Mouse (Mus musculus) left cerebral cortex, postnatal 25 days (tissue): ENCODE results near the gene Herpud2. TPM values are rescaled to one million over a fixed set of nuclear protein-coding genes. Genes with fewer than 3 reads are reported as not detected.
A peak's percentile ranks its signal among the peaks of the same experiment; 100 is the strongest.
"Not testable (repeated sequence)": the region's sequence is repeated elsewhere in the genome, so short reads cannot be mapped to it uniquely, and the experiment has no call there.

Experiments used
- DNase-seq, 2 experiments: peaks; one replicate each; pipeline ENCODE4 v3.0.0; 2022; ENCODE audit warnings: low spot score in 2 of 2, mixed read lengths in 1 of 2
- intact Hi-C: fragments of 180-260 bp; cut with DNase I; formaldehyde crosslinking; loops from one replicate; pipeline ENCODE4 v1.15.1; 2025
- total RNA-seq, 2 experiments: library from RNA; stranded (reverse); gene quantifications; 2 replicates each; pipeline ENCODE4 v1.2.3; 2021

Gene Herpud2
- total RNA-seq, 2 experiments from 2014 or later: 51.9 to 52.2 TPM

- DNase-seq: peak in 1 of 2 experiments; percentile 54
- intact Hi-C loops: loop anchor here (1.0 to 5.0 kb wide), 4 partner anchors 101 to 441 kb away; partner anchors contain the start of genes Eepd1 and Sept7
Observed at GRCm38 (mm10) chr9:25150791-25151610, 619 bp downstream of the Herpud2 start.

- DNase-seq: no peak
- intact Hi-C loops: no loop called here
Observed at GRCm38 (mm10) chr9:25148767-25149166, 2.9 kb downstream of the Herpud2 start.

- no peak for DNase-seq
- intact Hi-C loops: no loop called here
Observed at GRCm38 (mm10) chr9:25145925-25146324, 5.7 kb downstream of the Herpud2 start.

- no peak for DNase-seq
- intact Hi-C loops: no loop called here
Observed at GRCm38 (mm10) chr9:25143950-25144349, 7.7 kb downstream of the Herpud2 start.

- no peak for DNase-seq
- intact Hi-C loops: no loop called here
Observed at GRCm38 (mm10) chr9:25142988-25143387, 8.6 kb downstream of the Herpud2 start.

GRCm38 (mm10) chr9:25142041-25142440 is 9.6 kb downstream of the Herpud2 start:
- no peak for DNase-seq
- intact Hi-C loops: no loop called here

GRCm38 (mm10) chr9:25140330-25140729 is 11.3 kb downstream of the Herpud2 start:
- intact Hi-C loops: no loop called here

GRCm38 (mm10) chr9:25138900-25139299 is 12.7 kb downstream of the Herpud2 start:
- intact Hi-C loops: no loop called here
- DNase-seq: no peak

More at GRCm38 (mm10) chr9:25140330-25140729, 11.3 kb downstream of the Herpud2 start:
- DNase-seq: no peak

- DNase-seq: peak in 1 of 2 experiments; percentile 39
- intact Hi-C loops: no loop called here
Observed at GRCm38 (mm10) chr9:25132920-25133319, 18.7 kb downstream of the Herpud2 start.

- no peak for DNase-seq
- intact Hi-C loops: no loop called here
Observed at GRCm38 (mm10) chr9:25132253-25132652, 19.4 kb downstream of the Herpud2 start.

- no peak for DNase-seq
- intact Hi-C loops: no loop called here
Observed at GRCm38 (mm10) chr9:25124048-25124447, 27.6 kb downstream of the Herpud2 start.

- DNase-seq, intact Hi-C loops: not testable (repeated sequence)
Observed at GRCm38 (mm10) chr9:25123590-25123989, 28.0 kb downstream of the Herpud2 start.

- intact Hi-C loops: loop anchor here (5.0 kb wide), 2 partner anchors 62 to 407 kb away; partner anchors contain the start of gene Dpy19l2
- DNase-seq: peak; percentile 59 to 80
Observed at GRCm38 (mm10) chr9:25104638-25105037, 47.0 kb downstream of the Herpud2 start.

GRCm38 (mm10) chr9:25102881-25103280 is 48.7 kb downstream of the Herpud2 start:
- no peak for DNase-seq
- intact Hi-C loops: loop anchor here (5.0 kb wide), 2 partner anchors 61 to 406 kb away; partner anchors contain the start of gene Dpy19l2

- no peak for DNase-seq
Observed at GRCm38 (mm10) chr9:25090853-25091252, 60.8 kb downstream of the Herpud2 start.

GRCm38 (mm10) chr9:25089122-25089521 is 62.5 kb downstream of the Herpud2 start, which contains the start of gene Gm10181:
TSS of gene Gm10181 (plus strand) at chr9:25089422.
- DNase-seq: no peak
- intact Hi-C loops: no loop called here

More at GRCm38 (mm10) chr9:25090853-25091252, 60.8 kb downstream of the Herpud2 start:
- intact Hi-C loops: no loop called here

- intact Hi-C loops: no loop called here
- DNase-seq: no peak
Observed at GRCm38 (mm10) chr9:25076505-25076904, 75.1 kb downstream of the Herpud2 start.

- intact Hi-C loops: no loop called here
Observed at GRCm38 (mm10) chr9:25075977-25076376, 75.6 kb downstream of the Herpud2 start.

GRCm38 (mm10) chr9:25072666-25073065 is 79.0 kb downstream of the Herpud2 start:
- intact Hi-C loops: no loop called here
- DNase-seq: no peak

More at GRCm38 (mm10) chr9:25075977-25076376, 75.6 kb downstream of the Herpud2 start:
- peak; percentile 16 to 81 for DNase-seq

GRCm38 (mm10) chr9:25058726-25059125 is 92.9 kb downstream of the Herpud2 start:
- no peak for DNase-seq
- intact Hi-C loops: no loop called here
